Mouse (Mus musculus) activated CD4-positive, CD25-positive, alpha-beta regulatory T cell, adult 4 months (primary cell): ENCODE measurements around the gene Rapgef1. TPM values are rescaled to one million over a fixed set of nuclear protein-coding genes. Genes with fewer than 3 reads are reported as not detected.

Source experiments
- polyA plus RNA-seq, 2 experiments: library from polyadenylated mRNA; unstranded; fragments of 100-300 nt; shearing (Covaris generic); gene quantifications; one replicate each; pipeline ENCODE4 v1.2.1; 2017

Rapgef1 gene
- polyA plus RNA-seq, 2 experiments from 2014 or later, result 21.9 to 24.0 TPM

Other genes starting within 250 kb of the Rapgef1 start
- gene Gm13420, start 132.0 kb downstream of the Rapgef1 start, polyA plus RNA-seq, result under 1 TPM in 1 of 2 experiments, not detected in 1; 0.30 TPM
- gene Gm13547, start 139.6 kb downstream of the Rapgef1 start, polyA plus RNA-seq, result not detected
- 10 to 100 TPM in 1 of 2 experiments, 1 to 10 TPM in 1; 5.8 to 10.5 TPM for gene Coq4, start 167.8 kb downstream of the Rapgef1 start, polyA plus RNA-seq
- gene Trub2, start 168.8 kb downstream of the Rapgef1 start, polyA plus RNA-seq, result 10 to 100 TPM; 21.7 to 30.0 TPM
- 1 to 10 TPM; 1.3 to 1.5 TPM for gene Slc27a4, start 182.9 kb downstream of the Rapgef1 start, polyA plus RNA-seq
- gene Urm1, start 200.4 kb downstream of the Rapgef1 start, polyA plus RNA-seq, result 10 to 100 TPM; 25.1 to 25.7 TPM
- gene Cercam, start 249.4 kb downstream of the Rapgef1 start, polyA plus RNA-seq, result 1 to 10 TPM; 1.2 to 1.4 TPM